Mouse (Mus musculus) NIH3T3 (cell line): Measurements from ENCODE around the gene Gm7173.

Experiments used
- DNase-seq: peaks from one replicate; pipeline ENCODE4 v3.0.0-alpha.2; 2012; ENCODE audit warnings: low read depth

Gene Gm7173

GRCm38 (mm10) chrX:79516977-79517645 lies at the start of gene Gm7173:
Gene Gm7173, minus strand, starts transcription at chrX:79517285.
- DNase-seq, result no peak

DNA sequence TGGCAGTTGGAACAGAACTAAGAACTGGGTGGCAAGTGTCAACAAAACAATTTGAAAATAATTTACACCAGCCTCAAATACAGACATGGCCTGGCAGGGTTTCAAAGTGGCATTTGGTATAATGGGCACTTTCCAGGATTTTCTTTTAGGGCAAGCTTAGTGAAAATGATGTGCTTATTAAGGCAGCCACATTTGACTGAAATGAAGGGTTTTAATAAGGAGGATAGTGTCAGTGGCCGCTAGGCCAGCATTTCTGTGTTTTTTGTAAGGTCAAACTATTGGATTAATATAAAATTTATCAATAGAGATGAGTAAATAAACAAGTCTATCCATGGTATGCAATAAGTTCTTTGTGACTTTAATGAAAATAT lies 546 bp upstream of the Gm7173 start:
- DNase-seq, result no peak

- DNase-seq, result no peak
Measured at GRCm38 (mm10) chrX:79316790-79317189, 200.3 kb downstream of the Gm7173 start.
